Mouse (Mus musculus): ENCODE measurements around the gene Fam213b. TPM values are rescaled to one million over a fixed set of nuclear protein-coding genes. Genes with fewer than 3 reads are reported as not detected.

Gene Fam213b
- total and polyA plus RNA-seq, 2 experiments, result 14.8 to 35.3 TPM

DNA sequence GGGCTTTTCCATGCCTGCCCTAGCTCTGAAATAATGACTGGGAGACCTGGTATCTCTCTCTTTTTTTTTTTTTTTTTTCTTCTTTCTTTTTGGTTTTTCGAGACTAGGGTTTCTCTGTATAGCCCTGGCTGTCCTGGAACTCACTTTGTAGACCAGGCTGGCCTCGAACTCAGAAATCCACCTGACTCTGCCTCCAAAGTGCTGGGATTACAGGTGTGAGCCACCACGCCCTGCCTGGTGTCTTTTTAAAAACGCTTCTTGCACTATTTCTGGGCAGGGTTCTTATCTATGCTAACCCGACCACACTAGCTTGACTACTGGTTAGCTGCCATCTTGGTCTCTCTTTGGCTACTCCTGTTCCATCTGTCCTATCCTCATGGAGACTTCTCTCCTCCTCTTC, 9.6 kb upstream of the Fam213b start:
- TF ChIP-seq CTCF (IDR thresholded peaks at IDR 0.05; ENCODE audit: low read depth, low read length) (no peak), POLR2A (IDR thresholded peaks at IDR 0.05; ENCODE audit: extremely low read depth, insufficient read depth, low read length) (no peak)
- 82% methylated on average over 5 of the region's 5 CpGs for WGBS
- H3K4me3 ChIP-seq (ENCODE audit: insufficient read depth, low read depth, low read length), result no peak overlapping the region
- H3K79me2 ChIP-seq (ENCODE audit: control insufficient read depth, insufficient read depth, low read length), result no peaks in the 10 kb centered on the region
- H3K27me3 ChIP-seq (ENCODE audit: control insufficient read depth, insufficient read depth, low read length), result no peaks in the 10 kb centered on the region
- H3K4me1 ChIP-seq (ENCODE audit: control insufficient read depth, insufficient read depth, low read length), result peaks cover 8% of the 10 kb centered on the region
- H3K9ac ChIP-seq (ENCODE audit: low read depth, low read length), result no peak overlapping the region
- H3K27ac ChIP-seq (replicated peaks; ENCODE audit: insufficient read depth, low read depth, low read length), result no peak overlapping the region
- H3K36me3 ChIP-seq (ENCODE audit: control insufficient read depth, insufficient read depth, low read length), result no peaks in the 10 kb centered on the region
- no peak for DNase-seq (ENCODE audit: extremely low read depth, low read depth, low spot score)

GRCm38 (mm10) chr4:154907833-154908232, 8.9 kb upstream of the Fam213b start:
- Histone ChIP-seq H3K9ac (ENCODE audit: low read depth, low read length) (no peak overlapping the region), H3K36me3 (ENCODE audit: control insufficient read depth, insufficient read depth, low read length) (no peaks in the 10 kb centered on the region), H3K4me3 (ENCODE audit: insufficient read depth, low read depth, low read length) (no peak overlapping the region), H3K27ac (replicated peaks; ENCODE audit: insufficient read depth, low read depth, low read length) (no peak overlapping the region), H3K79me2 (ENCODE audit: control insufficient read depth, insufficient read depth, low read length) (no peaks in the 10 kb centered on the region), H3K27me3 (ENCODE audit: control insufficient read depth, insufficient read depth, low read length) (no peaks in the 10 kb centered on the region), H3K4me1 (ENCODE audit: control insufficient read depth, insufficient read depth, low read length) (peaks cover 8% of the 10 kb centered on the region)
- TF ChIP-seq POLR2A (IDR thresholded peaks at IDR 0.05; ENCODE audit: extremely low read depth, insufficient read depth, low read length) (no peak), CTCF (IDR thresholded peaks at IDR 0.05; ENCODE audit: low read depth, low read length) (peak; percentile 91)
- 41% methylated on average over 17 of the region's 17 CpGs for WGBS
- peak; percentile 64 for DNase-seq (ENCODE audit: extremely low read depth, low read depth, low spot score)

DNA sequence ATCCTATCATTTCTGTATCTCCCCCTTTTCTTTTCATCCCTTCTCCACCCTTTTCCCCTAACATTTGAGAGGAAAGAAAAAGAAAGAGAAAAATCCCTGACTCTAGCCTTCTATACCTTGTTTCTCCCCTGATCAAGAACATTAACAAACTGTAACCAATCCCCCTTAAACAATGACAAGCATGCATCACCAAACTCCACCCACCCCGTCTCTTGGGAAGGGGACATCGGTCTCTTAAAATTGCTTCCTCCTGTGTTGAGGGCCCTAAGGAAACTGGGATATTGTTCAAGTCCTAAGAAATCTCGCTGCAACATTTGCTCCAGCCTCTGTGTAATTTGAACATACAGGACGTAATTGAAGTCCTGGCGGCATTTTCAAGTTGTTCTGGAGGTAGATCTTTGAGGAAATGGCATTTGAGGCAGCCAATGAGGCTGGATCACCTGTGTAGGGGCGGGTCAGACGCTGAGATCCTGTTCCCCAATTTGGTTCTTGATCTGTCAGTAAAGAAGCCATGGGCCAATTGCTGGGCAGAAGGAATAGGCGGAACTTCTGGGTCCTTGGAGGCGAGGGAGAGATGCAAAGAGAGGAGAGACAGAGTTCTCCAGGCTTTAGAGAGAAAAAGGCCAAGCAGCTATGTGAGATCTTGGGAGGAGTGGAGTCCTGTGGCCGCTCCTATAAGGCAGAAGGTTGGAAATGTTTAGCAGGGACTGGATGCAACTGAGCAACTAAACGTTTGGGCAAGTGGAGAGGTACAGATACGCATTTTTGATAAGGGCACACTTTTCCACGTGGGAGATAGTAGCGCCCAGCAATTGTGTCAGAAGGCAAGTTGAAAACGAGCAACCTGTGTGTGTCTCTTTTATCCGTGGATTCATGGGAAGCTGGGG, 5.5 kb upstream of the Fam213b start:
- Histone ChIP-seq H3K36me3 (ENCODE audit: control insufficient read depth, insufficient read depth, low read length) (no peaks in the 10 kb centered on the region), H3K27me3 (ENCODE audit: control insufficient read depth, insufficient read depth, low read length) (no peaks in the 10 kb centered on the region), H3K4me3 (ENCODE audit: insufficient read depth, low read depth, low read length) (no peak overlapping the region), H3K27ac (replicated peaks; ENCODE audit: insufficient read depth, low read depth, low read length) (no peak overlapping the region), H3K9ac (ENCODE audit: low read depth, low read length) (no peak overlapping the region), H3K4me1 (ENCODE audit: control insufficient read depth, insufficient read depth, low read length) (no peaks in the 10 kb centered on the region), H3K79me2 (ENCODE audit: control insufficient read depth, insufficient read depth, low read length) (no peaks in the 10 kb centered on the region)
- no peak for TF ChIP-seq POLR2A (IDR thresholded peaks at IDR 0.05; ENCODE audit: extremely low read depth, insufficient read depth, low read length)
- TF ChIP-seq CTCF (IDR thresholded peaks at IDR 0.05; ENCODE audit: low read depth, low read length), result no peak
- 3% methylated on average over 16 of the region's 16 CpGs for WGBS
- peak; percentile 68 for DNase-seq (ENCODE audit: extremely low read depth, low read depth, low spot score)

- no peaks in the 10 kb centered on the region for H3K27me3 ChIP-seq (ENCODE audit: control insufficient read depth, insufficient read depth, low read length)
- WGBS, result 85% methylated on average over 2 of the region's 2 CpGs
- no peak for DNase-seq (ENCODE audit: extremely low read depth, low read depth, low spot score)
- no peak overlapping the region for H3K27ac ChIP-seq (replicated peaks; ENCODE audit: insufficient read depth, low read depth, low read length)
- TF ChIP-seq POLR2A (IDR thresholded peaks at IDR 0.05; ENCODE audit: extremely low read depth, insufficient read depth, low read length), result no peak
- TF ChIP-seq CTCF (IDR thresholded peaks at IDR 0.05; ENCODE audit: low read depth, low read length), result no peak
- H3K4me3 ChIP-seq (ENCODE audit: insufficient read depth, low read depth, low read length), result no peak overlapping the region
- H3K9ac ChIP-seq (ENCODE audit: low read depth, low read length), result no peak overlapping the region
- H3K79me2 ChIP-seq (ENCODE audit: control insufficient read depth, insufficient read depth, low read length), result no peaks in the 10 kb centered on the region
- H3K36me3 ChIP-seq (ENCODE audit: control insufficient read depth, insufficient read depth, low read length), result no peaks in the 10 kb centered on the region
- peaks cover 7% of the 10 kb centered on the region; the same call in 1 of the 2 replicates for H3K4me1 ChIP-seq (ENCODE audit: control insufficient read depth, insufficient read depth, low read length)
Observed at GRCm38 (mm10) chr4:154902371-154902770, 3.4 kb upstream of the Fam213b start.

DNA sequence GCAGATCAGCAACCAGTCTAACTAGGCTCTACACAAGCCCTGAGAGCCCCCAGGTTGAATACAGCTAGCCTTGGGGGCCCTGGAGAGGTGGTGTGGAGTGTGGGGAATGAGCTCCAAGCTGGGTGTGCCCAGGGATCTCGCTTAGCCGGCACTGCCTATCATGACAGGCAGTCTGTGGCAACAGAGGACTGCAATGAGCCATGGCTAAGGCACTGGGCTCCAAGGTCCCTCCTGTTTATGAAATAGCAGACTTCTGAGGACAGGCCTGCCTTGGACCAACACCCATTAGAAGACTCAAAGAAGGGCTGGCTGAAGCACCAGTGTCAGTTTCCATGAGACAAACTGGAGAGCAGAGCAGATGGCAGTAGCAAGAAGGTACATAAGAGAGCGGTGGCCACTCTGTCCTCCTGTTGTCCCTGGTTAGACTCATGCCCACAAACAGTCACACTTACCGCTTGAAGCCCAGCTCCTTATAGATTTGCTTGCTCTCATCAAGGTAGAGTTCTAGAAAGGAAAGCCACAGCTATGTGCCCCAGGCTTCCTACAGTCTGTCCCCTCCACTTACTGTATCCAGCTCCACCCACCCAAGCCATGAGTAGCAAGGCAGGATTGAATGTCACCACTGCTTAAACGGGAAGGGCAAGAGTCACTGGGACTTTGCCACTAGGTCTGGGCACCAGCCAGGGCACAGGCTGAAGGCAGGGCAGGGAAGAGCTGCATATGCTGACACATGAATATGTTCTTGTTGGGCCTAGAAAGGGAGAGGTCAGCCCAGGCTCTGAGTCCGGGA, 1.1 kb downstream of the Fam213b start:
- no peak overlapping the region for H3K27ac ChIP-seq (replicated peaks; ENCODE audit: insufficient read depth, low read depth, low read length)
- H3K27me3 ChIP-seq (ENCODE audit: control insufficient read depth, insufficient read depth, low read length), result no peaks in the 10 kb centered on the region
- peak overlapping the region; percentile 70 for H3K4me3 ChIP-seq (ENCODE audit: insufficient read depth, low read depth, low read length)
- TF ChIP-seq POLR2A (IDR thresholded peaks at IDR 0.05; ENCODE audit: extremely low read depth, insufficient read depth, low read length) (no peak), CTCF (IDR thresholded peaks at IDR 0.05; ENCODE audit: low read depth, low read length) (no peak)
- WGBS, result 63% methylated on average over 6 of the region's 6 CpGs
- peak; percentile 70 for DNase-seq (ENCODE audit: extremely low read depth, low read depth, low spot score)
- H3K79me2 ChIP-seq (ENCODE audit: control insufficient read depth, insufficient read depth, low read length), result no peaks in the 10 kb centered on the region
- no peaks in the 10 kb centered on the region for H3K36me3 ChIP-seq (ENCODE audit: control insufficient read depth, insufficient read depth, low read length)
- peaks cover 7% of the 10 kb centered on the region; the same call in 1 of the 2 replicates for H3K4me1 ChIP-seq (ENCODE audit: control insufficient read depth, insufficient read depth, low read length)
- peak overlapping the region; percentile 68; the same call in 1 of the 2 replicates for H3K9ac ChIP-seq (ENCODE audit: low read depth, low read length)

Data from liver, adult 2 months (tissue).